Mouse (Mus musculus) liver, embryonic 13.5 days (tissue): ENCODE results near the gene Hnrnpl. TPM values are rescaled to one million over a fixed set of nuclear protein-coding genes. Genes with fewer than 3 reads are reported as not detected.

Experiments used
- ATAC-seq: fragments of 200-750 bp; cut with Nextera tagmentation; 2 replicates; pipeline ENCODE4 v1.8.0; 2017; ENCODE audit warnings: low read depth, mild to moderate bottlenecking, moderate number of reproducible peaks, moderate library complexity
- DNase-seq: peaks from one replicate; pipeline ENCODE4 v3.0.0; 2022
- H3K27ac ChIP-seq: fragments of 300-500 bp; sonication (generic); 2 replicates; pipeline ENCODE4 v1.5.1; 2015; ENCODE audit warnings: moderate library complexity, mild to moderate bottlenecking, inconsistent platforms
- H3K27me3 ChIP-seq: fragments of 300-500 bp; sonication (generic); 2 replicates; pipeline ENCODE4 v1.6.1; 2015; ENCODE audit warnings: mild to moderate bottlenecking, inconsistent platforms
- H3K36me3 ChIP-seq: fragments of 300-500 bp; sonication (generic); 2 replicates; pipeline ENCODE4 v1.6.1; 2015; ENCODE audit warnings: mild to moderate bottlenecking, inconsistent platforms
- H3K4me1 ChIP-seq: fragments of 300-500 bp; sonication (generic); replicated peaks from 2 replicates; pipeline ENCODE4 v1.6.1; 2015; ENCODE audit warnings: inconsistent platforms
- H3K4me2 ChIP-seq: fragments of 300-500 bp; sonication (generic); 2 replicates; pipeline ENCODE4 v1.6.1; 2015; ENCODE audit warnings: inconsistent platforms, mild to moderate bottlenecking, moderate library complexity
- H3K4me3 ChIP-seq: fragments of 300-500 bp; sonication (generic); replicated peaks from 2 replicates; pipeline ENCODE4 v1.5.1; 2015; ENCODE audit warnings: mild to moderate bottlenecking, inconsistent platforms
- H3K9ac ChIP-seq: fragments of 300-500 bp; sonication (generic); 2 replicates; pipeline ENCODE4 v1.6.1; 2015; ENCODE audit warnings: mild to moderate bottlenecking, inconsistent platforms
- H3K9me3 ChIP-seq: fragments of 300-500 bp; sonication (generic); replicated peaks from 2 replicates; pipeline ENCODE4 v1.6.1; 2016; ENCODE audit warnings: inconsistent platforms
- WGBS: fragments of 180-500 bp; shearing (Covaris S2); methylation state at CpG from one replicate; pipeline ENCODE4 v1.1.7; 2015; ENCODE audit not compliant: insufficient replicate concordance; 5-methylcytosine and 5-hydroxymethylcytosine counted together
- polyA plus RNA-seq: library from polyadenylated mRNA; unstranded; fragments of >200 nt; fragmentation: Nextera tagmentation; extraction: Ambion mirVana; gene quantifications from 2 replicates; pipeline ENCODE4 v1.2.1, GENCODE M21; 2015

Hnrnpl gene
- polyA plus RNA-seq, 1 experiment from 2014 or later, result 130 TPM

- H3K27me3 ChIP-seq, result no peaks in the 10 kb centered on the region
- H3K9ac ChIP-seq, result no peak overlapping the region
- H3K27ac ChIP-seq, result no peak overlapping the region
- ATAC-seq (no peak), DNase-seq (no peak)
- H3K9me3 ChIP-seq, result no peaks in the 10 kb centered on the region
- no peak overlapping the region for H3K4me2 ChIP-seq
- H3K36me3 ChIP-seq, result peaks cover 86% of the 10 kb centered on the region
- WGBS, result 90% methylated on average over 9 of the region's 9 CpGs
- no peak overlapping the region for H3K4me3 ChIP-seq
- H3K4me1 ChIP-seq, result peaks cover 85% of the 10 kb centered on the region
Measured at GRCm38 (mm10) chr7:28815230-28815629, 6.9 kb downstream of the Hnrnpl start.

GRCm38 (mm10) chr7:28816201-28816600 lies 7.9 kb downstream of the Hnrnpl start:
- Histone ChIP-seq H3K27me3 (no peaks in the 10 kb centered on the region), H3K9ac (no peak overlapping the region), H3K4me2 (no peak overlapping the region), H3K4me3 (no peak overlapping the region), H3K9me3 (no peaks in the 10 kb centered on the region), H3K4me1 (peaks cover 94% of the 10 kb centered on the region), H3K27ac (no peak overlapping the region), H3K36me3 (peaks cover 96% of the 10 kb centered on the region)
- DNase-seq (no peak), ATAC-seq (no peak)
- 83% methylated on average over 9 of the region's 9 CpGs for WGBS

DNA sequence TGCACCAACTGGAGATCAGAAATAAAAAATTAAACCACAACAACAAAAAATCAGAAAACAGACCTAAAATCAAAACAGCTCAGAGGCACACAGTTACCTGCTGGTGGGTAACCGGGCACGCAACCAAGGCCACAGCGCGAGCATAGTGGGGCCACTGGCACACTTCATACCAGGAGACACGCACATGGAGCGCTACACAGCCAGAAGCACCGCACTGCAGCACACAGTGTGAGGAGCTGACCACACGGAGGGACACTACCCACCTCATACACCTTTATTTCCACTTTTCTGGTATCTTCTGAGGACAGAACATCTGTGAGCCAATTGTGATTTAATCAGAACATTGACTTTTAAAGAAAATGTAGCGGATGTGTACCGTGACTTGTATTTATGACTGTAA lies 8.6 kb downstream of the Hnrnpl start:
- Histone ChIP-seq H3K9me3 (no peaks in the 10 kb centered on the region), H3K4me1 (peaks cover 96% of the 10 kb centered on the region), H3K27ac (no peak overlapping the region), H3K4me2 (no peak overlapping the region), H3K27me3 (no peaks in the 10 kb centered on the region), H3K9ac (no peak overlapping the region), H3K4me3 (0 out of 2 replicates have a peak overlapping the region, but pooled peaks have one; percentile 4), H3K36me3 (peaks cover 100% of the 10 kb centered on the region)
- ATAC-seq, result no peak
- DNase-seq, result no peak
- 90% methylated on average over 10 of the region's 10 CpGs for WGBS

DNA sequence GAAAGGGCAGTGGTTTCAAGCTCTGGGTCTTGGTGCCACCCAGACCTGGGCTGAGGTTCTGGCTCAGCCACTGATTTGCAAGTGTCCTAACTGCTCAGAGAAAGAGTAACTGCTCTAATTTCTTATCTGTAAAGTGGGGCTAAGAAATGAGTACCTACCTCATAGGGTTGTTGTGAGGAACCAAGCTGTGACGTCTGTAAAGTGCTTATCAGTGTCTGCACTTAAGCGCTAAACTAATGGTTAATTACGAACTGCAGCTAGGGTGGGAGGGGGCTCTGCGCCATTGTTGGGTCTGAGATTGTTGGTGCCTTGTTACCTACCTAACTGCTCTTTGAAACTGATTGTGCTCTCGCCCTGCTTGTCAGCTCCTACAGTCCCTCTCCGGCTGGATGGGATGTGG lies 9.2 kb downstream of the Hnrnpl start:
- Histone ChIP-seq H3K4me1 (peaks cover 95% of the 10 kb centered on the region), H3K9ac (0 out of 2 replicates have a peak overlapping the region, but pooled peaks have one; percentile 10), H3K36me3 (peaks cover 100% of the 10 kb centered on the region), H3K27me3 (no peaks in the 10 kb centered on the region), H3K27ac (no peak overlapping the region), H3K9me3 (no peaks in the 10 kb centered on the region), H3K4me3 (no peak overlapping the region), H3K4me2 (no peak overlapping the region)
- WGBS, result 57% methylated on average over 6 of the region's 6 CpGs
- no peak for DNase-seq
- ATAC-seq, result no peak

DNA sequence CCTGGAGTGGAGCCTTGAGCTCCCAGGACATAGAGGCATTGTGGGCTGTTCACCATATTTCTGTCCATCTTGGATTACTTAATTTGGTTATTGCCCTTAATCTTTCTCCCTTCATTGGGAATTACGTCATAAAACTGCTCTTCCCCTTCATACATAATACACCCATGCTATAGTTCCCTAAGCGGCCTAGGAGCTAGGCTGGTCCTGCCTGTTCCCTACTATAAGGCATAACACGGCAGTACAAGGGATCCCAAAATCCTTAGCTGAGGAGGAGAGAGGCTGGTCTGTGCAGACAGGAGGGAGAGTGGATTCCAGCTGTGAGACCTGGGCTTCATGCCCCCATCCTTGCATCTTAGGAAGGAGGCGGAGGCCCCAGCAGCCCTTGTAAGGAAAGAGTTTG lies 9.6 kb downstream of the Hnrnpl start:
- no peak for DNase-seq
- WGBS, result 89% methylated on average over 4 of the region's 4 CpGs
- Histone ChIP-seq H3K4me2 (peak overlapping the region; percentile 6; the same call in 1 of the 2 replicates), H3K27ac (0 out of 2 replicates have a peak overlapping the region, but pooled peaks have one; percentile 3), H3K4me1 (peaks cover 95% of the 10 kb centered on the region), H3K4me3 (no peak overlapping the region), H3K36me3 (peaks cover 100% of the 10 kb centered on the region), H3K9ac (0 out of 2 replicates have a peak overlapping the region, but pooled peaks have one; percentile 10), H3K9me3 (no peaks in the 10 kb centered on the region), H3K27me3 (no peaks in the 10 kb centered on the region)
- no peak for ATAC-seq

GRCm38 (mm10) chr7:28818436-28818835 lies 10.1 kb downstream of the Hnrnpl start:
- no peak for ATAC-seq
- H3K4me2 ChIP-seq, result peak overlapping the region; percentile 6; the same call in 1 of the 2 replicates
- no peak for DNase-seq
- peaks cover 97% of the 10 kb centered on the region for H3K36me3 ChIP-seq
- H3K27me3 ChIP-seq, result no peaks in the 10 kb centered on the region
- WGBS, result 88% methylated on average over 18 of the region's 18 CpGs
- no peaks in the 10 kb centered on the region for H3K9me3 ChIP-seq
- H3K9ac ChIP-seq, result no peak overlapping the region
- H3K27ac ChIP-seq, result peak overlapping the region; percentile 13; the same call in 1 of the 2 replicates
- no peak overlapping the region for H3K4me3 ChIP-seq
- H3K4me1 ChIP-seq, result peaks cover 95% of the 10 kb centered on the region

DNA sequence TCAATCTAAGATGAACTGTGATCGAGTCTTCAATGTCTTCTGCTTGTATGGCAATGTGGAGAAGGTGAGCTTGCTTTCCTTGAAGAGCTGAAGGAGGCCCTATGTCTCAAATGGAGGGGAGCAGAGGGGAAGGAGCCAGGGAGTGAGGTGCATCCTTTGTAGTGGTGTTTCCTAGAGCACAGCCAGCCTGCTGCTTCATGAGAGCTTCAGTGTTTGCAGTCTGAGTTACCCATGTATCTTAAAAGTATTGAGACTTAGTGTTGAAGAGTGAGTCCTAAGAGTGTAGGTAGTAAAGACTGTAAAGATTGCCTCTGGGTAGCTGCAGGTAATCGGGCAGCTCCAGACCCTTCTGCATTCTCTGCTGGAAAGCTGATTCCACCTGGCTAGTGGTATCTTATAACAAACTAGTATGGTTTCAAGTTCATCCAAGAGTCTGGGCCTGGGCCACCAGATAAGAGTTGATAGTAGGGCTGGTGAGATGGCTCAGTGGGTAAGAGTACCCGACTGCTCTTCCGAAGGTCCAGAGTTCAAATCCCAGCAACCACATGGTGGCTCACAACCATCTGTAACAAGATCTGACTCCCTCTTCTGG lies 10.6 kb downstream of the Hnrnpl start:
- H3K4me3 ChIP-seq, result no peak overlapping the region
- H3K9me3 ChIP-seq, result no peaks in the 10 kb centered on the region
- H3K9ac ChIP-seq, result no peak overlapping the region; the same call in 1 of the 2 replicates
- H3K27me3 ChIP-seq, result no peaks in the 10 kb centered on the region
- peaks cover 92% of the 10 kb centered on the region for H3K36me3 ChIP-seq
- peaks cover 94% of the 10 kb centered on the region for H3K4me1 ChIP-seq
- H3K27ac ChIP-seq, result peak overlapping the region; percentile 13; the same call in 1 of the 2 replicates
- peak; percentile 35; the same call in 1 of the 2 replicates for ATAC-seq
- 55% methylated on average over 4 of the region's 4 CpGs for WGBS
- H3K4me2 ChIP-seq, result no peak overlapping the region
- no peak for DNase-seq

DNA sequence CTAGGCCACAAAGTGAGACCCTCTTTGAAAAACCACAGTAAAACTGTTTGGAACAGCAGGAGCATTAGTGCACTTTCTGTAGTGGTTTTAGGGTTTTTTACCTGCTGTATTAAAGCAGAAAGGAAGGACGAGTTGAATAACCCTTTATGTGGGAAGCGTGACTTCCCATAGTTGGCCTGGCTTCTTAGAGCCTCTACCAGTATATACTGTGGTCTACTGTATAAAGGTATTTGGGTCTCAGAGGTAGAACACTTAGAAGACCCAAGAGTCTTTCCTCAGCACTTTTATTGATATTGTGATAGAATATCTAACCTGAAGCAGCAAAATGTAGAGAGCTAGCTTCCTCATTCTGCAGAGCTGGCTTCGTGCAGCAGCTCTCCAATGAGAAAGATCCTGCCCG lies 11.2 kb downstream of the Hnrnpl start:
- ATAC-seq (no peak), DNase-seq (no peak)
- Histone ChIP-seq H3K27me3 (no peaks in the 10 kb centered on the region), H3K9me3 (no peaks in the 10 kb centered on the region), H3K36me3 (peaks cover 86% of the 10 kb centered on the region), H3K9ac (no peak overlapping the region), H3K27ac (no peak overlapping the region), H3K4me1 (peaks cover 93% of the 10 kb centered on the region), H3K4me2 (no peak overlapping the region), H3K4me3 (no peak overlapping the region)
- 81% methylated on average over 4 of the region's 4 CpGs for WGBS

DNA sequence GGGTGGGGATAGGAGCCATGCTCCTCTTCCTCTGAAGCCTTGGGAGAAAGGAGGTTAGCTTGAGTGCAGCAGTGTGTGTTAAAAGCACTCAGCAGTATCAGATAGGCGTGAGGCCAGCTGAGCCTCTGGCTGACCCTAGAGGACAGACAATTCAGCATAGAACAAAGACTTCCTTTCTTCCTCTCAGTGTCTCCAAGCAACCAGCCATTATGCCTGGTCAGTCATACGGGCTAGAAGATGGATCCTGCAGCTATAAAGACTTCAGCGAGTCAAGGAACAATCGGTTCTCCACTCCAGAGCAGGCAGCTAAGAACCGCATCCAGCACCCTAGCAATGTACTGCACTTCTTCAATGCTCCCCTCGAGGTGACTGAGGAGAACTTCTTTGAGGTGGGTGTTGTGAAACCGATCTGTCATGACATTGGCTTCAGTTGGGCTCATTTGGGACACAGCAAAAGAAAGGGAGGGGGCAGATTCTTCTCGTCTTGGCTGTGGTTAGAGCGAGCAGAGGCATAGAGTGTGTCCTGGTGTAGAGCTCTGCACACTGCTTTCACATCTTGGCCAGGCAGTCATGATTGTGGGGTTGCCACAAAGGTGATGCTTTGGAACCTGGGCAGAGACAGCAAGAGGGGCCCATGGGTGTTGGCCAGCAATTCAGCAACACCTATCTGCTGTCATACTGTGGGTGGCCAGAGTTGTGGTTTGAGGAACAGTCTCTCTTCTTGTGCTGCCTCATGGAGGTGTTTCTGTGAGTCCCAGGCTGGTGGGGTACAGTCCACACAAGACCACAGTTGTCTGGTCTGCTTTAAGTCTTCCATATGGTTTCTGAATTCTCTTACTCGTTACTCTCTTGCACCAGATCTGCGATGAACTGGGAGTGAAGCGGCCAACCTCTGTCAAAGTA lies 12.3 kb downstream of the Hnrnpl start:
- no peak overlapping the region for H3K4me2 ChIP-seq
- WGBS, result 79% methylated on average over 12 of the region's 12 CpGs
- H3K9ac ChIP-seq, result no peak overlapping the region
- H3K9me3 ChIP-seq, result no peaks in the 10 kb centered on the region
- H3K4me1 ChIP-seq, result peaks cover 88% of the 10 kb centered on the region
- DNase-seq (no peak), ATAC-seq (no peak)
- peaks cover 76% of the 10 kb centered on the region for H3K36me3 ChIP-seq
- H3K27me3 ChIP-seq, result no peaks in the 10 kb centered on the region
- no peak overlapping the region for H3K27ac ChIP-seq
- no peak overlapping the region for H3K4me3 ChIP-seq

GRCm38 (mm10) chr7:28821261-28821831 lies 13.0 kb downstream of the Hnrnpl start:
- Histone ChIP-seq H3K9ac (no peak overlapping the region), H3K27me3 (no peaks in the 10 kb centered on the region), H3K27ac (no peak overlapping the region), H3K4me2 (no peak overlapping the region), H3K4me1 (peaks cover 88% of the 10 kb centered on the region), H3K36me3 (peaks cover 69% of the 10 kb centered on the region), H3K9me3 (no peaks in the 10 kb centered on the region), H3K4me3 (no peak overlapping the region)
- no peak for DNase-seq
- 67% methylated on average over 10 of the region's 10 CpGs for WGBS
- ATAC-seq, result no peak

DNA sequence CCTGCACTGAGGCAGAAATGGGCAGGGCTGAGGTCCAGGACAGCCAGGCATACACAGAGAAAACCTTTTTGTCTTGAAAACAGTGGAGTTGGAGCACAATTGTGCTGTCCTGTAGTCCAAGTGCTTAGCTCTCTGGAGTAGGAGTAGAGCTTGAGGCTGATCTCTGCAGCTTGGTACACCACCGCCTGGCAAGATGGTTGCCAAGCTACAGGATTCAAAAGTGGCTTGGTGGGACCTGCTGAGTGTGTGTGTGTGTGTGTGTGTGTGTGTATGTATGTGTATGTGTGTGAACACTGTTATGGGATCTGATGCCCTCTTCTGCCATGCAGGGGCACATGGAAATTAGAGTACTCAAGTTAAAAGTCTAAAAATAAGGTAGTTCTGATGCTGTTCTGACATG lies 14.2 kb downstream of the Hnrnpl start:
- Histone ChIP-seq H3K9me3 (no peaks in the 10 kb centered on the region), H3K4me1 (peaks cover 81% of the 10 kb centered on the region), H3K27ac (peak overlapping the region; percentile 62; the same call in 1 of the 2 replicates), H3K36me3 (peaks cover 60% of the 10 kb centered on the region), H3K27me3 (no peaks in the 10 kb centered on the region), H3K4me2 (no peak overlapping the region), H3K9ac (no peak overlapping the region), H3K4me3 (no peak overlapping the region)
- ATAC-seq, result no peak
- DNase-seq, result no peak
- whole genome bisulfite sequencing, result 62% methylated on average over 1 of the region's 1 CpGs
